Mouse (Mus musculus): Measurements from ENCODE around the gene Ubxn10.

DNA sequence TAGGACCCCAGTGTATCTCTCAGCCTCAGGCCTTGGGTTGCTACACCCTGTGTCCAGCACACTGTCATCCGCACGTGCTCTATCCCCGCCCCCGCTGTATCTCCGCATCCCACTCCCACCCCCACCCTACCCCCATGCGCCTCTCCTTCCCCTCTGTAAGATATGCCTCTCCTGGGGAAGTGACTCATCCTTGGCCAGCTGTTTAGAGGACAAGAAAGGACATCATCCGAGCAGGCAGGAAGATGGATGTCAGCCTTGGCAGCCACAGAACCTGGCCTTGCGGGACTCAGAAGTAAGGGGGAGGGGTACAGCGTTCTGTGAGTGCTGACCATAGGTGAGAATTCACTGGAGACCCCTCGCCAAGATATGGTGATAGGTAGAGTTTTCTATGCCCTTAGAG is 70.4 kb downstream of the Ubxn10 start:
- TF ChIP-seq CTCF (IDR thresholded peaks at IDR 0.05; ENCODE audit: borderline replicate concordance, control insufficient read depth, extremely low read depth, insufficient read depth, low read length, poor library complexity) (no peak), POLR2A (IDR thresholded peaks at IDR 0.05; ENCODE audit: control insufficient read depth, extremely low read depth, insufficient read depth, low read length, poor library complexity) (no peak)

All from thymus, adult 2 months (tissue).